Mouse (Mus musculus): Measurements from ENCODE around the gene Pced1b. TPM values are rescaled to one million over a fixed set of nuclear protein-coding genes. Genes with fewer than 3 reads are reported as not detected.

Gene Pced1b
- polyA plus RNA-seq, 1 experiment from 2014 or later, result 3.4 TPM

GRCm38 (mm10) chr15:97262251-97262650 lies 15.3 kb downstream of the Pced1b start:
- 74% methylated on average over 9 of the region's 9 CpGs for WGBS (ENCODE audit: insufficient replicate concordance)
- no peaks in the 10 kb centered on the region for H3K36me3 ChIP-seq (ENCODE audit: control insufficient read depth, insufficient read depth)
- H3K27me3 ChIP-seq (ENCODE audit: control insufficient read depth, insufficient read depth, low read depth, low read length), result no peaks in the 10 kb centered on the region
- no peak overlapping the region for H3K4me2 ChIP-seq (ENCODE audit: low read depth, low read length)
- no peak overlapping the region for H3K4me3 ChIP-seq (ENCODE audit: low read depth, low read length)
- H3K27ac ChIP-seq (ENCODE audit: low read length), result no peak overlapping the region
- no peaks in the 10 kb centered on the region for H3K4me1 ChIP-seq (ENCODE audit: control insufficient read depth, low read depth, low read length)
- no peaks in the 10 kb centered on the region for H3K9me3 ChIP-seq (replicated peaks; ENCODE audit: control insufficient read depth, low read length)
- ATAC-seq (ENCODE audit: low read depth), result no peak
- no peak overlapping the region for H3K9ac ChIP-seq (ENCODE audit: low read depth, low read length)

DNA sequence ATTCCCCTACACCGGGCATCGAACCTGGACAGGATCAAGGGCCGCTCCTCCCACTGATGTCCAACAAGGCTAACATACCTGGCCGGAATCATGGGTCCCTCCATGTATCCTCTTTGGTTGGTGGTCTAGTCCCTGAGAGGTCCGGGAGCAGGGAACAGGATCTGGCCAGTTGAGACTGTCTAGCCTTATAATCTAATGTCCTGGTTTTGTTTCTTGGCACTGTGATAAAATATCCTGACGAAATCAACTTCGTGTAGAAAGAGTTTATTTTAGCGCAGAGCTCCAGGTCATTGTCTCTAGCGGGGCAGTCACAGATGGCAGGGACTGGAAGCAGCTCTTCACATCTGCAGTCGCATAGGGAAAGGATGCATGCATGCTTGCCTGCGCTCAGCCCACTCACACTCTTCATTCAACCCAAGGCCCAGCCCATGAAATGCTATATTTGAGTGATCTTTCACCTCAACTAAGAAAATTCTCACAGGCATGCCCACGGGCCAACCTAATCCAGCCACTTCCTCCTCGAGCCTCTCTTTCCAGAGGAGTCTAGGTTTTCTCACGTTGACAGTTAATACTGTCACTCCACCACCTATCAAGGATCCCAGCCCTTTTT lies 19.4 kb downstream of the Pced1b start:
- no peak overlapping the region for H3K27ac ChIP-seq (ENCODE audit: low read length)
- no peaks in the 10 kb centered on the region for H3K4me1 ChIP-seq (ENCODE audit: control insufficient read depth, low read depth, low read length)
- H3K27me3 ChIP-seq (ENCODE audit: control insufficient read depth, insufficient read depth, low read depth, low read length), result no peaks in the 10 kb centered on the region
- H3K36me3 ChIP-seq (ENCODE audit: control insufficient read depth, insufficient read depth), result no peaks in the 10 kb centered on the region
- H3K4me3 ChIP-seq (ENCODE audit: low read depth, low read length), result no peak overlapping the region
- no peak overlapping the region for H3K9ac ChIP-seq (ENCODE audit: low read depth, low read length)
- ATAC-seq (ENCODE audit: low read depth), result no peak
- H3K4me2 ChIP-seq (ENCODE audit: low read depth, low read length), result no peak overlapping the region
- WGBS (ENCODE audit: insufficient replicate concordance), result 63% methylated on average over 14 of the region's 14 CpGs
- no peaks in the 10 kb centered on the region for H3K9me3 ChIP-seq (replicated peaks; ENCODE audit: control insufficient read depth, low read length)

DNA sequence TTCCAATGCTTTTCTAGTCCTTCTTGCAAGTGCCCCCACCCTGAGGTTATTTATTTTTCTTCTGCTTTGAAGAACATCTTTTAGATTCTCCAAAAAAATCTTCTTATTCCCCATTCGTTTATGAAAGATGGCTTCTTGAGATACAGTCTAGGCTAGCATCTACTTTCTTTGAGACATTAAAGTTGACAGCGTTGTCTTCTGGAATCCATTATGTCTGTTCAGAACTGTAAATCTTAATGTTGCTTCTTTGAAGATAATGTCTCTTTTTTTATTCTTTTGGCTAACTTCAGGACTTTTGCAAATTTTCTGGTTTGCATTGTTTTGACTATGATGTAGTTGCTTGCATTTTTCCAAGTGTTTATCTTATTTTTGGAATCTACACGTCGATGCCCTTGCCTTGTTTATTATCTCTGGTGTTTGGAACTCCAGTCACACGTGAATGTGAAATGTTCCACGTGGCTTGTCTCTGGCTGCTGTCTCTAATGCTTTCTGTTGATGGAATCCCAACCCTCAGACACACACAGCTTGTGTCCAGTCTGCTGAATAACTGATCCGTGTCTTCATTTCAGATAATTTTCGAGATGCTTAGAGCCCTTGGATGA lies 20.3 kb downstream of the Pced1b start:
- no peak overlapping the region for H3K4me3 ChIP-seq (ENCODE audit: low read depth, low read length)
- ATAC-seq (ENCODE audit: low read depth), result no peak
- no peaks in the 10 kb centered on the region for H3K27me3 ChIP-seq (ENCODE audit: control insufficient read depth, insufficient read depth, low read depth, low read length)
- H3K4me2 ChIP-seq (ENCODE audit: low read depth, low read length), result no peak overlapping the region
- H3K9me3 ChIP-seq (replicated peaks; ENCODE audit: control insufficient read depth, low read length), result no peaks in the 10 kb centered on the region
- WGBS (ENCODE audit: insufficient replicate concordance), result 54% methylated on average over 8 of the region's 8 CpGs
- no peak overlapping the region for H3K27ac ChIP-seq (ENCODE audit: low read length)
- no peaks in the 10 kb centered on the region; the same call in 1 of the 2 replicates for H3K4me1 ChIP-seq (ENCODE audit: control insufficient read depth, low read depth, low read length)
- H3K36me3 ChIP-seq (ENCODE audit: control insufficient read depth, insufficient read depth), result no peaks in the 10 kb centered on the region
- no peak overlapping the region for H3K9ac ChIP-seq (ENCODE audit: low read depth, low read length)

DNA sequence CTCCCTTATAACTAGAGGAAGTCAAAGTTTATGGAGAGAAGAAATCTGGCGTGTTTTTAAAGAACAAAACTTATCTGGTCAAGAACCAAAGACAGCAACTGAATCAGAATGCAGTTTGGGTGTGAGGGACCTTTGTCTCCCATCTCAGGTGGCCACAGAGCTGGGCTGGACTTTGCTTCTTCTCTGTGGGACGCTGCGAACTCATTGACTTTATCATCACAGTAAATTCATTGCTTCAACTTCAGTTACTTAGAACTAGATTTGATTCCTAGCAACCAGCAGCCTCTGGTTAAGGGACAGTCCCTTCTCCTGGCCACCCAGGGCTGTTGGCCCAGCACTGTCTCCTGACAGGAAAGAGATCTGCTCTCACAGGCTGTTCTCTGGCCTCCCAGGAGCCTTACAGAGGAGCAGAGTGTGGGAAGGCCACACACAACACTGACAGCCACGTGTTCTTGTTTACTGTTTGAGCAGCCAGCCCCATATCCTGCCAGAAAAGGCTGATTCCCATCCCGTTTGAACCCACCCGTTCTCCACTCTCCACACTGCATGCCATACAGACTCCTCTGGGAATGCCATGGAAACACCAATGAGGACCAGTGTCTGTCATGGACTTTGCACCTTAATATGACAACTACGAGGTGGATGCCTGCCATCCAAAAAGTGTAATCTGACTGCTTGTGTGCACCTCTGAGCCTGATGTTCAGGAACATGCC lies 25.2 kb downstream of the Pced1b start:
- Histone ChIP-seq H3K27me3 (ENCODE audit: control insufficient read depth, insufficient read depth, low read depth, low read length) (no peaks in the 10 kb centered on the region), H3K4me2 (ENCODE audit: low read depth, low read length) (no peak overlapping the region), H3K9me3 (replicated peaks; ENCODE audit: control insufficient read depth, low read length) (no peaks in the 10 kb centered on the region), H3K27ac (ENCODE audit: low read length) (no peak overlapping the region), H3K4me1 (ENCODE audit: control insufficient read depth, low read depth, low read length) (no peaks in the 10 kb centered on the region; the same call in 1 of the 2 replicates), H3K4me3 (ENCODE audit: low read depth, low read length) (no peak overlapping the region), H3K36me3 (ENCODE audit: control insufficient read depth, insufficient read depth) (no peaks in the 10 kb centered on the region), H3K9ac (ENCODE audit: low read depth, low read length) (no peak overlapping the region)
- WGBS (ENCODE audit: insufficient replicate concordance), result 32% methylated on average over 7 of the region's 7 CpGs
- ATAC-seq (ENCODE audit: low read depth), result peak; percentile 53

DNA sequence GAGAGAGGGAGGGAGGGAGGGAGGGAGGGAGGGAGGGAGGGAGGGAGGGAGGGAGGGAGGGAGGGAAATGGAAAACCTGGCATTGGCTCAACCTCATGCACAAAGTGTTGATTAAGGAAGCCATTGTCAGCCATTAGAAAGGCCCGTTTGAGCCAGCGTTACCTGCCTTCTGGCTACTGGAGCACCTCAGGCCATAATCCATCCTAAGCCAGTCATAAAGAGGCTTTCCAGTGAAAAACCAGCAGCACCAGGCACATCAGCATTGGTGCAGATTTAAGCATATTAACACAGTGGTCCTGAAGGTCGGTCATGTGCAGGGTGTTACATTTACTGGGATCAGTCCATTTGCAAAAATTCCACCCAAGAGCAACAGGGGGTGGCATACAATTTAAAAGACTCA lies 25.9 kb downstream of the Pced1b start:
- no peak overlapping the region for H3K27ac ChIP-seq (ENCODE audit: low read length)
- H3K4me2 ChIP-seq (ENCODE audit: low read depth, low read length), result no peak overlapping the region
- no peak overlapping the region for H3K4me3 ChIP-seq (ENCODE audit: low read depth, low read length)
- 66% methylated on average over 3 of the region's 3 CpGs for WGBS (ENCODE audit: insufficient replicate concordance)
- H3K4me1 ChIP-seq (ENCODE audit: control insufficient read depth, low read depth, low read length), result no peaks in the 10 kb centered on the region; the same call in 1 of the 2 replicates
- H3K9ac ChIP-seq (ENCODE audit: low read depth, low read length), result no peak overlapping the region
- no peaks in the 10 kb centered on the region for H3K36me3 ChIP-seq (ENCODE audit: control insufficient read depth, insufficient read depth)
- no peaks in the 10 kb centered on the region for H3K27me3 ChIP-seq (ENCODE audit: control insufficient read depth, insufficient read depth, low read depth, low read length)
- ATAC-seq (ENCODE audit: low read depth), result no peak
- no peaks in the 10 kb centered on the region for H3K9me3 ChIP-seq (replicated peaks; ENCODE audit: control insufficient read depth, low read length)

DNA sequence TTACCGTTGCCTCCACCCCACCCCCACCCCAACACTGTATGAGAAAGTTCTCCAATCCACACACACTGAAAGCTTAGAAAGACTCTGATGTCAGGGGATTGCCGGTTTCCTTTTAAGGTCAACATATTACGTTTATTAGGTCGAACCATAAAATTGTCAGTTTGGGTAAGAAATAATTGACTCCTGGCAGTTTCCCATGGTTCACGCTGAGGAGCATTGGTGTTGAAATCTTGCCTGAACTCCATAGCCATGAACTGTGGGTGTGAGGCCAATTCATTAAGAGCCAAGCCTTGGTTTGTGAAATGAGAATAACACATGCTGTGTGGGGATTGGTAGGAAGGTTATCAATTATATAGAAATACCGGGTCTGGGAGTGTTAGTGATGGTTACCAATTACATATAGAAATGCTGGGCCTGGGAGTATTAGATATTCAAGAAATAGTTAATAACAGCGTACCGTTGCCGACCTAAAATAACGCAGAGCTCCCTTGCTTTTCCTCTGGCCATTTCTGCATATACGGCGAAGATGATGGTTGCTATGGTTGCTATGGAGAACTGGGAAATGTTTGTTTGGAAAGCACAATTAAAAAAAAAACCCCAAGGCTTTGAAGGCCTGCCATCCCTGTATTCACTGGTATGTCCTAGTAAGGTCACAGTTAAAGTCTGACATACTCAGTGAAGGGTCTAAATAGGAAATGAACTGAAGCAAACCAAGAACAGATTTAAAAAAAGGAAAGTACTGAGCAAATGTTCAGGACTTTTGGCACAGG lies 28.9 kb downstream of the Pced1b start:
- H3K36me3 ChIP-seq (ENCODE audit: control insufficient read depth, insufficient read depth), result no peaks in the 10 kb centered on the region
- WGBS (ENCODE audit: insufficient replicate concordance), result 73% methylated on average over 12 of the region's 12 CpGs

GRCm38 (mm10) chr15:97276660-97277153 lies 29.8 kb downstream of the Pced1b start:
- 0 out of 2 replicates have a peak, but pooled peaks have one; percentile 16 for ATAC-seq (ENCODE audit: low read depth)
- Histone ChIP-seq H3K4me3 (ENCODE audit: low read depth, low read length) (no peak overlapping the region), H3K9ac (ENCODE audit: low read depth, low read length) (no peak overlapping the region), H3K9me3 (replicated peaks; ENCODE audit: control insufficient read depth, low read length) (no peaks in the 10 kb centered on the region), H3K4me1 (ENCODE audit: control insufficient read depth, low read depth, low read length) (no peaks in the 10 kb centered on the region; the same call in 1 of the 2 replicates), H3K27me3 (ENCODE audit: control insufficient read depth, insufficient read depth, low read depth, low read length) (no peaks in the 10 kb centered on the region), H3K27ac (ENCODE audit: low read length) (no peak overlapping the region), H3K4me2 (ENCODE audit: low read depth, low read length) (no peak overlapping the region), H3K36me3 (ENCODE audit: control insufficient read depth, insufficient read depth) (no peaks in the 10 kb centered on the region)
- 59% methylated on average over 20 of the region's 20 CpGs for WGBS (ENCODE audit: insufficient replicate concordance)

More for the DNA sequence above, 28.9 kb downstream of the Pced1b start:
- no peaks in the 10 kb centered on the region; the same call in 1 of the 2 replicates for H3K4me1 ChIP-seq (ENCODE audit: control insufficient read depth, low read depth, low read length)
- H3K9ac ChIP-seq (ENCODE audit: low read depth, low read length), result no peak overlapping the region
- H3K27me3 ChIP-seq (ENCODE audit: control insufficient read depth, insufficient read depth, low read depth, low read length), result no peaks in the 10 kb centered on the region
- H3K9me3 ChIP-seq (replicated peaks; ENCODE audit: control insufficient read depth, low read length), result no peaks in the 10 kb centered on the region
- H3K4me2 ChIP-seq (ENCODE audit: low read depth, low read length), result no peak overlapping the region
- H3K27ac ChIP-seq (ENCODE audit: low read length), result no peak overlapping the region
- no peak overlapping the region for H3K4me3 ChIP-seq (ENCODE audit: low read depth, low read length)
- no peak for ATAC-seq (ENCODE audit: low read depth)

GRCm38 (mm10) chr15:97277328-97277727 lies 30.4 kb downstream of the Pced1b start:
- Histone ChIP-seq H3K27ac (ENCODE audit: low read length) (no peak overlapping the region), H3K4me1 (ENCODE audit: control insufficient read depth, low read depth, low read length) (no peaks in the 10 kb centered on the region; the same call in 1 of the 2 replicates), H3K4me3 (ENCODE audit: low read depth, low read length) (no peak overlapping the region), H3K9me3 (replicated peaks; ENCODE audit: control insufficient read depth, low read length) (no peaks in the 10 kb centered on the region), H3K9ac (ENCODE audit: low read depth, low read length) (no peak overlapping the region), H3K27me3 (ENCODE audit: control insufficient read depth, insufficient read depth, low read depth, low read length) (no peaks in the 10 kb centered on the region), H3K4me2 (ENCODE audit: low read depth, low read length) (no peak overlapping the region), H3K36me3 (ENCODE audit: control insufficient read depth, insufficient read depth) (no peaks in the 10 kb centered on the region)
- ATAC-seq (ENCODE audit: low read depth), result no peak
- WGBS (ENCODE audit: insufficient replicate concordance), result 75% methylated on average over 10 of the region's 10 CpGs

All from liver, embryonic 16.5 days (tissue).